Mouse (Mus musculus) stomach, embryonic 15.5 days (tissue): ENCODE results near the gene Adamts17. TPM values are rescaled to one million over a fixed set of nuclear protein-coding genes. Genes with fewer than 3 reads are reported as not detected.

Experiments
- polyA plus RNA-seq: library from polyadenylated mRNA; unstranded; fragments of >200 nt; fragmentation: Nextera tagmentation; extraction: Ambion mirVana; gene quantifications from 2 replicates; pipeline ENCODE4 v1.2.1, GENCODE M21; 2015

Adamts17 gene
- polyA plus RNA-seq, 1 experiment from 2014 or later: 5.6 TPM

Other genes with a start within 250 kb of the Adamts17 start
- gene Asb7, start 150.1 kb upstream of the Adamts17 start, polyA plus RNA-seq: 12.1 and 12.2 TPM in 2 replicates
- 14.5 and 15.6 TPM in 2 replicates for gene Lins1, start 149.8 kb upstream of the Adamts17 start, polyA plus RNA-seq
- 6.7 and 11.2 TPM in 2 replicates for gene Cers3, start 96.2 kb upstream of the Adamts17 start, polyA plus RNA-seq